ENCODE assay signal across 29 mouse cellular contexts in the genomic region with DNA sequence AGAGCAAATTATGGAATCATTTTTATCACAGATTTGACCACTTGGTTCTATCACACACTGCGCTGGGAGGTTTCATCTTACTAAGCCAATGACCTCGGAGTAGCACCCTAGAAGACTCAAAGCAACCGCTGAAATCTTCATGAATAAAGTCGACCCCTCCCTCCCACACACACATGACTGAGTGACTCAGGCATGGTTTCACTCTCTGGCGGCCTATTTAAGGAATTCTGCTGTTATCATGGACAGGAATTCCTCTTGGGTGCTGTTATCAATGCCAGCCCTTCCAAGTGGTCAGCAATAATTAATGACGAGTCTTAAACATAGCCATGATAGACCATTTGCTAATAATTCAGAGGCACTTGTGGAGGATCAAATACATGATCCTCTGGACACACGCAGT. TPM values are rescaled to one million over a fixed set of nuclear protein-coding genes. Genes with fewer than 3 reads are reported as not detected.
DNase-seq lines count a peak whose midpoint lies in the region; ATAC-seq and TF ChIP-seq lines count a peak whose summit lies in the region.
"Had no signal": no experiment of that assay in that cellular context is flagged by ENCODE, and none has a peak within 500 bp of the region (broad histone marks: within the 10 kb centered on the region; RNA-seq: fewer than 3 reads in every experiment).

No protein-coding gene starts in this region.

- no peak for ATAC-seq in heart, postnatal 0 days (ENCODE audit: insufficient read depth, low read depth)
- no peak for ATAC-seq in forebrain, embryonic 11.5 days (replicated peaks; ENCODE audit: low FRiP score)
- ATAC-seq: forebrain, embryonic 16.5 days; intestine, postnatal 0 days had no signal

- no peak for TF ChIP-seq CTCF in kidney, adult 2 months (conservative IDR thresholded peaks at IDR 0.05; ENCODE audit: insufficient read depth, insufficient read length, low read depth, low read length)
- no peak for TF ChIP-seq CTCF in lung, adult 2 months (IDR thresholded peaks at IDR 0.05; ENCODE audit: insufficient read depth, low read length)
- TF ChIP-seq CTCF in heart, postnatal 0 days (IDR thresholded peaks at IDR 0.05; ENCODE audit: low read depth), result no peak

- no peak overlapping the region for H3K9ac ChIP-seq in heart, postnatal 0 days (replicated peaks; ENCODE audit: low read depth, low read length)
- H3K9ac ChIP-seq in forebrain, embryonic 11.5 days (ENCODE audit: low read length), result no peak overlapping the region
- H3K9ac ChIP-seq: hindbrain, embryonic 12.5 days; limb, embryonic 15.5 days; liver, embryonic 15.5 days; midbrain, embryonic 12.5 days had no signal

- no peaks in the 10 kb centered on the region for H3K9me3 ChIP-seq in heart, embryonic 10.5 days
- no peaks in the 10 kb centered on the region for H3K9me3 ChIP-seq in heart, postnatal 0 days (replicated peaks; ENCODE audit: control insufficient read depth, low read length)
- no peaks in the 10 kb centered on the region for H3K9me3 ChIP-seq in forebrain, embryonic 11.5 days (ENCODE audit: control insufficient read depth, low read length)
- H3K9me3 ChIP-seq: embryonic facial prominence, embryonic 10.5 days; hindbrain, embryonic 12.5 days; limb, embryonic 15.5 days; liver, embryonic 15.5 days; midbrain, embryonic 12.5 days had no signal

- no peak for TF ChIP-seq EP300 in heart, postnatal 0 days (IDR thresholded peaks at IDR 0.05; ENCODE audit: low read depth)

- WGBS in heart, embryonic 10.5 days, result 31% methylated on average over 7 of the region's 7 CpGs
- WGBS in kidney, adult 2 months, result 52% methylated on average over 7 of the region's 7 CpGs
- WGBS in lung, adult 2 months, result 40% methylated on average over 7 of the region's 7 CpGs
- WGBS in heart, postnatal 0 days, result 10% methylated on average over 7 of the region's 7 CpGs
- 88% methylated on average over 7 of the region's 7 CpGs for WGBS in forebrain, embryonic 11.5 days

- no peak for TF ChIP-seq POLR2A in kidney, adult 2 months (IDR thresholded peaks at IDR 0.05; ENCODE audit: low read depth, low read length)
- no peak for TF ChIP-seq POLR2A in lung, adult 2 months (IDR thresholded peaks at IDR 0.05; ENCODE audit: borderline replicate concordance, extremely low read depth, low read depth, low read length)

- H3K36me3 ChIP-seq in heart, embryonic 10.5 days, result no peaks in the 10 kb centered on the region
- no peaks in the 10 kb centered on the region for H3K36me3 ChIP-seq in kidney, adult 2 months (ENCODE audit: control insufficient read depth, insufficient read depth, low read length)
- no peaks in the 10 kb centered on the region for H3K36me3 ChIP-seq in heart, postnatal 0 days (replicated peaks; ENCODE audit: control insufficient read depth, insufficient read depth, low read length)
- no peaks in the 10 kb centered on the region for H3K36me3 ChIP-seq in forebrain, embryonic 11.5 days (ENCODE audit: control insufficient read depth, insufficient read depth, low read length)
- H3K36me3 ChIP-seq: embryonic facial prominence, embryonic 10.5 days; hindbrain, embryonic 12.5 days; limb, embryonic 15.5 days; liver, embryonic 15.5 days; midbrain, embryonic 12.5 days had no signal

- H3K27me3 ChIP-seq in heart, embryonic 10.5 days (ENCODE audit: insufficient read depth, poor library complexity, severe bottlenecking), result peaks cover 11% of the 10 kb centered on the region; the same call in 1 of the 2 replicates
- no peaks in the 10 kb centered on the region for H3K27me3 ChIP-seq in kidney, adult 2 months (replicated peaks; ENCODE audit: control insufficient read depth, insufficient read depth, low read length)
- peaks cover 78% of the 10 kb centered on the region for H3K27me3 ChIP-seq in heart, postnatal 0 days (ENCODE audit: control insufficient read depth, insufficient read depth, low read length)
- H3K27me3 ChIP-seq in forebrain, embryonic 11.5 days (ENCODE audit: control insufficient read depth, insufficient read depth, low read length), result no peaks in the 10 kb centered on the region
- H3K27me3 ChIP-seq: hindbrain, embryonic 12.5 days; limb, embryonic 15.5 days; liver, embryonic 15.5 days; midbrain, embryonic 12.5 days had no signal

- DNase-seq in heart, embryonic 10.5 days (ENCODE audit: low spot score), result no peak
- no peak for DNase-seq in heart, postnatal 4 days
- peak; percentile 7 for DNase-seq in kidney, adult 2 months
- DNase-seq in kidney, postnatal 14 days, result no peak
- peak; percentile 24 for DNase-seq in lung, postnatal 36 days
- no peak for DNase-seq in lung, adult 2 months
- peak; percentile 35 for DNase-seq in heart, postnatal 0 days (ENCODE audit: low spot score)
- no peak for DNase-seq in forebrain, embryonic 11.5 days (ENCODE audit: low spot score)
- DNase-seq: B cell, adult 2 months; cerebellum, adult 9-10 months; gastrocnemius, postnatal 10 days; left cerebral cortex, postnatal 4 days; right cerebral cortex, postnatal 14 days had no signal

- peaks cover 55% of the 10 kb centered on the region for H3K4me1 ChIP-seq in heart, embryonic 10.5 days
- H3K4me1 ChIP-seq in kidney, adult 2 months (ENCODE audit: control insufficient read depth, insufficient read depth, low read length), result no peaks in the 10 kb centered on the region
- peaks cover 3% of the 10 kb centered on the region for H3K4me1 ChIP-seq in lung, adult 2 months (ENCODE audit: control insufficient read depth, insufficient read depth, low read length)
- peaks cover 21% of the 10 kb centered on the region for H3K4me1 ChIP-seq in heart, postnatal 0 days (ENCODE audit: control insufficient read depth, insufficient read depth)
- no peaks in the 10 kb centered on the region for H3K4me1 ChIP-seq in forebrain, embryonic 11.5 days (replicated peaks; ENCODE audit: control insufficient read depth, insufficient read depth, low read length)
- H3K4me1 ChIP-seq: embryonic facial prominence, embryonic 10.5 days; hindbrain, embryonic 12.5 days; limb, embryonic 15.5 days; liver, embryonic 15.5 days; midbrain, embryonic 12.5 days had no signal

- peak overlapping the region; percentile 20; the same call in 1 of the 2 replicates for H3K4me2 ChIP-seq in heart, postnatal 0 days (ENCODE audit: low read depth, low read length)
- H3K4me2 ChIP-seq in forebrain, embryonic 11.5 days (ENCODE audit: low read depth, low read length, severe bottlenecking), result no peak overlapping the region
- H3K4me2 ChIP-seq: hindbrain, embryonic 12.5 days; limb, embryonic 15.5 days; liver, embryonic 15.5 days; midbrain, embryonic 12.5 days had no signal

- peak overlapping the region; percentile 71 for H3K27ac ChIP-seq in heart, embryonic 10.5 days
- H3K27ac ChIP-seq in kidney, adult 2 months (ENCODE audit: insufficient read depth, low read depth, low read length), result no peak overlapping the region
- no peak overlapping the region for H3K27ac ChIP-seq in heart, postnatal 0 days (ENCODE audit: low read depth)
- no peak overlapping the region for H3K27ac ChIP-seq in forebrain, embryonic 11.5 days (ENCODE audit: low read depth, low read length)
- H3K27ac ChIP-seq: embryonic facial prominence, embryonic 10.5 days; hindbrain, embryonic 12.5 days; limb, embryonic 15.5 days; liver, embryonic 15.5 days; midbrain, embryonic 12.5 days had no signal

- H3K4me3 ChIP-seq in heart, embryonic 10.5 days, result peak overlapping the region; percentile 25; the same call in 1 of the 2 replicates
- no peak overlapping the region for H3K4me3 ChIP-seq in kidney, adult 2 months (ENCODE audit: insufficient read depth, low read depth, low read length)
- no peak overlapping the region for H3K4me3 ChIP-seq in lung, adult 2 months (replicated peaks; ENCODE audit: extremely low read depth, low read depth, low read length)
- H3K4me3 ChIP-seq in heart, postnatal 0 days (ENCODE audit: low read depth, low read length), result no peak overlapping the region
- no peak overlapping the region for H3K4me3 ChIP-seq in forebrain, embryonic 11.5 days (ENCODE audit: low read depth, low read length)
- H3K4me3 ChIP-seq: embryonic facial prominence, embryonic 10.5 days; hindbrain, embryonic 12.5 days; limb, embryonic 15.5 days; liver, embryonic 15.5 days; midbrain, embryonic 12.5 days had no signal

RNA-seq across cellular contexts. Expression of gene Bmp10, which starts 6.5 kb away (rescaled TPM):
- 4.5 and 6.2 TPM in 2 replicates for polyA plus RNA-seq in heart, embryonic 10.5 days (2016; fragmentation: Nextera tagmentation; extraction: Ambion mirVana)
- total RNA-seq in heart, postnatal 4 days (2021), result 10 to 100 TPM; 61.7 to 65.3 TPM
- not detected in 2 replicates for polyA plus RNA-seq in kidney, adult 2 months (2012; rRNA removed)
- not detected in 2 replicates for polyA plus RNA-seq in lung, adult 2 months (2012; rRNA removed)
- 30.0 and 106 TPM in 2 replicates for total RNA-seq in heart, postnatal 0 days (2014; rRNA removed; ENCODE audit: low replicate concordance)
- 4.0 and 6.0 TPM in 2 replicates for polyA plus RNA-seq in heart, postnatal 0 days (2015; fragmentation: Nextera tagmentation; extraction: Ambion mirVana)
- polyA plus RNA-seq in forebrain, embryonic 11.5 days (2014; fragmentation: Nextera tagmentation; extraction: Ambion mirVana), result not detected in 2 replicates
- total RNA-seq: adrenal gland, postnatal 36 days; gastrocnemius, postnatal 10 days; granulocyte monocyte progenitor cell, adult 5-6 weeks; layer of hippocampus, postnatal 14 days; left cerebral cortex, adult 8-10 months; MEL; neutrophil, adult 5-6 weeks had no signal
- polyA plus RNA-seq: embryonic facial prominence, embryonic 10.5 days; forebrain, embryonic 16.5 days; hindbrain, embryonic 12.5 days; intestine, postnatal 0 days; kidney, embryonic 16.5 days; limb, embryonic 15.5 days; midbrain, embryonic 12.5 days; thymus, postnatal 0 days had no signal

RNA-seq across cellular contexts. Expression of gene Gkn3, which starts 33.6 kb away (rescaled TPM):
- polyA plus RNA-seq in heart, embryonic 10.5 days (2016; fragmentation: Nextera tagmentation; extraction: Ambion mirVana), result 0.17 and 0.58 TPM in 2 replicates
- 1 to 10 TPM; 1.5 to 1.7 TPM for total RNA-seq in heart, postnatal 4 days (2021)
- 0.58 and 1.5 TPM in 2 replicates for polyA plus RNA-seq in kidney, adult 2 months (2012; rRNA removed)
- 3.2 and 11.7 TPM in 2 replicates for polyA plus RNA-seq in lung, adult 2 months (2012; rRNA removed)
- total RNA-seq in heart, postnatal 0 days (2014; rRNA removed; ENCODE audit: low replicate concordance), result 1.7 TPM in 1 of 2 replicates, not detected in the other
- polyA plus RNA-seq in heart, postnatal 0 days (2015; fragmentation: Nextera tagmentation; extraction: Ambion mirVana), result 0.68 and 1.3 TPM in 2 replicates
- not detected in 2 replicates for polyA plus RNA-seq in forebrain, embryonic 11.5 days (2014; fragmentation: Nextera tagmentation; extraction: Ambion mirVana)
- total RNA-seq: granulocyte monocyte progenitor cell, adult 5-6 weeks; MEL; neutrophil, adult 5-6 weeks had no signal
- polyA plus RNA-seq: embryonic facial prominence, embryonic 10.5 days; forebrain, embryonic 16.5 days; liver, embryonic 15.5 days; midbrain, embryonic 12.5 days; thymus, postnatal 0 days had no signal

RNA-seq across cellular contexts. Expression of gene Gkn2, which starts 49.1 kb away (rescaled TPM):
- polyA plus RNA-seq in heart, embryonic 10.5 days (2016; fragmentation: Nextera tagmentation; extraction: Ambion mirVana), result not detected in 2 replicates
- not detected for total RNA-seq in heart, postnatal 4 days (2021)
- not detected in 2 replicates for polyA plus RNA-seq in kidney, adult 2 months (2012; rRNA removed)
- polyA plus RNA-seq in lung, adult 2 months (2012; rRNA removed), result 0.21 TPM in 1 of 2 replicates, not detected in the other
- not detected in 2 replicates for total RNA-seq in heart, postnatal 0 days (2014; rRNA removed; ENCODE audit: low replicate concordance)
- not detected in 2 replicates for polyA plus RNA-seq in heart, postnatal 0 days (2015; fragmentation: Nextera tagmentation; extraction: Ambion mirVana)
- not detected in 2 replicates for polyA plus RNA-seq in forebrain, embryonic 11.5 days (2014; fragmentation: Nextera tagmentation; extraction: Ambion mirVana)
- total RNA-seq: adrenal gland, postnatal 36 days; gastrocnemius, postnatal 10 days; granulocyte monocyte progenitor cell, adult 5-6 weeks; layer of hippocampus, postnatal 14 days; left cerebral cortex, adult 8-10 months; left cerebral cortex, postnatal 4 days; MEL; neutrophil, adult 5-6 weeks had no signal
- polyA plus RNA-seq: embryonic facial prominence, embryonic 10.5 days; forebrain, embryonic 16.5 days; hindbrain, embryonic 12.5 days; kidney, embryonic 16.5 days; limb, embryonic 15.5 days; liver, embryonic 15.5 days; midbrain, embryonic 12.5 days; urinary bladder, adult 2 months had no signal

Comparison
In these comparisons a context has a peak if more than half of its experiments do, and no peak if none do; other contexts are left out.
1. DNase-seq: peak in kidney, adult 2 months (single experiment), lung, postnatal 36 days (single experiment) and heart, postnatal 0 days (single experiment); none in heart, embryonic 10.5 days (single experiment), heart, postnatal 4 days (single experiment), kidney, postnatal 14 days (single experiment), lung, adult 2 months (single experiment) and forebrain, embryonic 11.5 days (single experiment).